Mouse (Mus musculus) liver, embryonic 13.5 days (tissue): ENCODE measurements around the gene Bmpr1b. TPM values are rescaled to one million over a fixed set of nuclear protein-coding genes. Genes with fewer than 3 reads are reported as not detected.

ENCODE experiments used
- ATAC-seq: fragments of 200-750 bp; cut with Nextera tagmentation; 2 replicates; pipeline ENCODE4 v1.8.0; 2017; ENCODE audit warnings: low read depth, mild to moderate bottlenecking, moderate number of reproducible peaks, moderate library complexity
- DNase-seq: peaks from one replicate; pipeline ENCODE4 v3.0.0; 2022
- H3K27ac ChIP-seq: fragments of 300-500 bp; sonication (generic); 2 replicates; pipeline ENCODE4 v1.5.1; 2015; ENCODE audit warnings: moderate library complexity, mild to moderate bottlenecking, inconsistent platforms
- H3K27me3 ChIP-seq: fragments of 300-500 bp; sonication (generic); 2 replicates; pipeline ENCODE4 v1.6.1; 2015; ENCODE audit warnings: mild to moderate bottlenecking, inconsistent platforms
- H3K36me3 ChIP-seq: fragments of 300-500 bp; sonication (generic); 2 replicates; pipeline ENCODE4 v1.6.1; 2015; ENCODE audit warnings: mild to moderate bottlenecking, inconsistent platforms
- H3K4me1 ChIP-seq: fragments of 300-500 bp; sonication (generic); replicated peaks from 2 replicates; pipeline ENCODE4 v1.6.1; 2015; ENCODE audit warnings: inconsistent platforms
- H3K4me2 ChIP-seq: fragments of 300-500 bp; sonication (generic); 2 replicates; pipeline ENCODE4 v1.6.1; 2015; ENCODE audit warnings: inconsistent platforms, mild to moderate bottlenecking, moderate library complexity
- H3K4me3 ChIP-seq: fragments of 300-500 bp; sonication (generic); replicated peaks from 2 replicates; pipeline ENCODE4 v1.5.1; 2015; ENCODE audit warnings: mild to moderate bottlenecking, inconsistent platforms
- H3K9ac ChIP-seq: fragments of 300-500 bp; sonication (generic); 2 replicates; pipeline ENCODE4 v1.6.1; 2015; ENCODE audit warnings: mild to moderate bottlenecking, inconsistent platforms
- H3K9me3 ChIP-seq: fragments of 300-500 bp; sonication (generic); replicated peaks from 2 replicates; pipeline ENCODE4 v1.6.1; 2016; ENCODE audit warnings: inconsistent platforms
- WGBS: fragments of 180-500 bp; shearing (Covaris S2); methylation state at CpG from one replicate; pipeline ENCODE4 v1.1.7; 2015; ENCODE audit not compliant: insufficient replicate concordance; 5-methylcytosine and 5-hydroxymethylcytosine counted together
- polyA plus RNA-seq: library from polyadenylated mRNA; unstranded; fragments of >200 nt; fragmentation: Nextera tagmentation; extraction: Ambion mirVana; gene quantifications from 2 replicates; pipeline ENCODE4 v1.2.1, GENCODE M21; 2015

Gene Bmpr1b
- polyA plus RNA-seq, 1 experiment from 2014 or later = 0.18 TPM

DNA sequence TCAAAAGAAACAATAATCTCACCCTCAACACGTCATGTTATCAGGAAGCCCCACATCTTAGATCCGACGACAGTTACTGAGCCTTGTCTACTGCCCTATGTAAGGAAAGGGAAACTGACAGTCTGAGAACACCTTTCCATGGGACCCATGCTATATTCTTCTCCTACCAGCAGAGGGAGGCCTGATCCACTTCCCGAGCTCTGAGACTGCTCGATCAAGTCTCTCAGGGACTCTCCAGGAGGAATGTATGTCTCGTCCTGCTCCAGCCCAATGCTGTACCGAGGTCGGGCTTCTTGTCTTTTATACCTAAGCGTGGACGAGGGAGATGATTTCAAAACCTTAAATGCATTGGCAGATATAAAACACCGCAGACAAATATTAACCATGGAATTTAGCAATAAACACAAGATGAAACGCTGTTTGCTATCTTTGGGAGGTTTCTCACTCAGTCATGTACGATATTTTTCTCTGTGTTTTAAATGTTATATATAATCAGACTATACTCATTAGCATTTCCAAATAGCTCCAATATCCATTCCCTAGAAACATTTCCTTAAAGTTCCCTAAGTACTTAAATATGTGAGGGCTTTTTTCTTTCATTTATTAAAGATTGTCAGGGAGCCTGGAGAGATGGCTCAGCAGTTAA, 306.3 kb downstream of the Bmpr1b start:
- no peak overlapping the region for H3K4me3 ChIP-seq
- ATAC-seq = peak; percentile 48; the same call in 1 of the 2 replicates
- no peak overlapping the region for H3K4me2 ChIP-seq
- no peaks in the 10 kb centered on the region for H3K9me3 ChIP-seq
- H3K27ac ChIP-seq = no peak overlapping the region
- H3K4me1 ChIP-seq = no peaks in the 10 kb centered on the region
- H3K36me3 ChIP-seq = no peaks in the 10 kb centered on the region
- H3K27me3 ChIP-seq = no peaks in the 10 kb centered on the region
- 17% methylated on average over 13 of the region's 13 CpGs for WGBS
- no peak overlapping the region for H3K9ac ChIP-seq
- no peak for DNase-seq

DNA sequence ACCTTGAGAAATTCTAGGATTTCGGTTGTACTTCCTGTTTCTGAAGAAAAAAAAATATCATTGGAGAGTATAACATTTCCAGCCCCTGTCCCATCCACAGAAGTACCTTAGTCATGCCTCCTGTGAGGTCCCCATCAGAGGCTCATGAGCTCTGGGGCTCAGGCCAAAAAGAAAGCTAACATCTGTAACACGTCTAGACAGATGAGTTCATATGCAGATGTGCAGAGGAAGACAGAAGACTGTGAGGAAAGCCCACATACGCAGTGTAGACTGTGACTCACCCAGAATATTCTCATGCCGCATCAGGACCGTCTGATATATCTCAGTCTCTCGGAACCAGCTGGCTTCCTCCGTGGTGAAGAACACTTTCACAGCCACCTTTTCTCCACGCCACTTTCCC, 312.1 kb downstream of the Bmpr1b start:
- 74% methylated on average over 8 of the region's 8 CpGs for WGBS
- DNase-seq = no peak
- H3K4me2 ChIP-seq = no peak overlapping the region

DNA sequence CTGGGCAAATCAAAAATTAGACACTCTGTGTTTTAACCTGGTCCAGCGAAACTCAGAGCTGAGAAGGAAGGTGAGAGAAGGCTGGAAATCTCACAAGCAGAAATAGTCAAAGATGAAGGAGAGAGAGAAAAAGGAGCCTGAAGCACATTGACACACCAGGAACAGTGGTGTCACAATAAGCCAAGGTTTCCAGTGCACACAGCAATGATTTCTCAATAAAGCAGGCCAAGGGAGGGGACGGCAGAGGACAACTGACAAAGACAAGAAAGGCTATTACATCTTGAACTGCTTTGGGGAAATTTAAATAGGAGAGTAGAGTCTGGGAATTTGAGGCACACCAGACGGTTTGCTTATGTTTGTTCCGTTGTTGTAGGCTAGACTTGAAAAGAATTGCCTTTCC, 314.9 kb downstream of the Bmpr1b start:
- Histone ChIP-seq H3K36me3 (no peaks in the 10 kb centered on the region), H3K9ac (no peak overlapping the region), H3K4me1 (no peaks in the 10 kb centered on the region), H3K4me3 (no peak overlapping the region), H3K9me3 (no peaks in the 10 kb centered on the region), H3K27ac (no peak overlapping the region), H3K4me2 (no peak overlapping the region), H3K27me3 (no peaks in the 10 kb centered on the region)
- ATAC-seq (no peak), DNase-seq (no peak)
- WGBS = 69% methylated on average over 4 of the region's 4 CpGs

More for the DNA sequence above, 312.1 kb downstream of the Bmpr1b start:
- Histone ChIP-seq H3K9ac (no peak overlapping the region), H3K4me3 (no peak overlapping the region), H3K4me1 (no peaks in the 10 kb centered on the region), H3K9me3 (no peaks in the 10 kb centered on the region), H3K36me3 (no peaks in the 10 kb centered on the region), H3K27me3 (no peaks in the 10 kb centered on the region), H3K27ac (no peak overlapping the region)
- no peak for ATAC-seq

DNA sequence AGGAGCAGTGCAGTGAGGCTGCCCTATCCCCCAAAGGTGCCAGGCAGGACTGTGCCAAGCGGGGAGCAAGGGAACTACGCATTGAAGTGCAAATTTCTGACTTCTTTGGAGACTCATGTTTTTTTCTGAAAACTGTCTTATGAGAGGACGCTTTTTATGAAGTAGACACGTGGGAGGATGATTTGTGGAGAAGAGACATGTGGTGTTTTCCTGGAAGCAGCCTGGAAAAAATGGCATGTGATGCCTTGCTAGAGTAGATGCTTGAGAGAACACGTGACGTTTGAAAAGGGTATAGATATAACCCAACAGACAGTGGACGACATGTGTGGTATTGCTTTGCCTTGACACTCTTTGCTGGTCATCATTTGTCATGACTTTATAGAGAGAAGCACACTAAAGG, 319.1 kb downstream of the Bmpr1b start:
- no peaks in the 10 kb centered on the region for H3K4me1 ChIP-seq
- H3K9me3 ChIP-seq = no peaks in the 10 kb centered on the region
- H3K36me3 ChIP-seq = no peaks in the 10 kb centered on the region
- H3K4me3 ChIP-seq = no peak overlapping the region
- DNase-seq (no peak), ATAC-seq (no peak)
- H3K4me2 ChIP-seq = no peak overlapping the region
- no peaks in the 10 kb centered on the region for H3K27me3 ChIP-seq
- no peak overlapping the region for H3K9ac ChIP-seq
- 58% methylated on average over 7 of the region's 7 CpGs for WGBS
- H3K27ac ChIP-seq = no peak overlapping the region

DNA sequence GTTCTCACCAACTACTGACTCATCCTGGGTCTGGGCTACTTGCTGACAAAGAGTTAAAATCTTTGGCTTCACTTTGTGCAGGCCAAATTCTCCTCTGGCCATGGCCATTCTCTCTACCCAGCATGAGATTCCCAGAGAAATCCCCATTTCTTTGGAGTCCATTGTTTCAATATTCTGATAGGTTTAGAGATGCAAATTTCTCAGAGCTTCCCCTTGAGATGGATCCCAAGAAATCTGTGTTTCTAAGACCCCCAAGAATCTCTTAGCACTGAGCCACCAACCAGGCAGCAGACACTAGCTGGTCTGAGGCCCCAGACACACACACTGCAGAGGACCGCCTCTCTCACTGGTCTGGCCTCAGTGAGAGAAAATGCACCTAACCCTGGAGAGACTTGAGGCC, 320.0 kb downstream of the Bmpr1b start:
- DNase-seq = no peak
- WGBS = 31% methylated on average over 1 of the region's 1 CpGs
- H3K4me2 ChIP-seq = no peak overlapping the region
- H3K9me3 ChIP-seq = no peaks in the 10 kb centered on the region
- no peak overlapping the region for H3K4me3 ChIP-seq
- H3K4me1 ChIP-seq = no peaks in the 10 kb centered on the region
- no peak for ATAC-seq
- no peak overlapping the region for H3K27ac ChIP-seq
- H3K36me3 ChIP-seq = no peaks in the 10 kb centered on the region
- no peaks in the 10 kb centered on the region for H3K27me3 ChIP-seq
- no peak overlapping the region for H3K9ac ChIP-seq

DNA sequence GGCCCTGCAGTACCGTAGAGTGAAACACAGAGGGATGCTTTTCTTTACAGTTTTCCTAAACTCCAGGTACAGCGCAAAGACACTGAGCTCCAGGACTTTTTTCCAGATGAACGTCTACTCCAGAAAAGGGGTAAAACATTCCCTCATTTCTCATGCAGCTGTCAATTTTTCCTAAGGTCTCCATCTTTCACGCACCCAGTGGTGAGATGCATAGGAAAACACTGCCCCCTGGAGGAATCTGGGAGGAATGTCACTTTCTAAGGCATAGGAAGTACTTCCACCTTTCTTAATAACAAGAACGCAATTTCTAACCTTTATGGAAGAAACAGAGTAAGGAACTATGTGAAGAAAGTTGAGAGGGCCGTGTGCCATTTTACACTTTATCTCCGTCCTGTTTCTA, 330.4 kb downstream of the Bmpr1b start:
- ATAC-seq (no peak), DNase-seq (no peak)
- Histone ChIP-seq H3K4me3 (no peak overlapping the region), H3K36me3 (no peaks in the 10 kb centered on the region), H3K4me1 (no peaks in the 10 kb centered on the region), H3K27me3 (no peaks in the 10 kb centered on the region), H3K27ac (no peak overlapping the region), H3K9me3 (no peaks in the 10 kb centered on the region), H3K9ac (no peak overlapping the region), H3K4me2 (no peak overlapping the region)
- 30% methylated on average over 7 of the region's 7 CpGs for WGBS

DNA sequence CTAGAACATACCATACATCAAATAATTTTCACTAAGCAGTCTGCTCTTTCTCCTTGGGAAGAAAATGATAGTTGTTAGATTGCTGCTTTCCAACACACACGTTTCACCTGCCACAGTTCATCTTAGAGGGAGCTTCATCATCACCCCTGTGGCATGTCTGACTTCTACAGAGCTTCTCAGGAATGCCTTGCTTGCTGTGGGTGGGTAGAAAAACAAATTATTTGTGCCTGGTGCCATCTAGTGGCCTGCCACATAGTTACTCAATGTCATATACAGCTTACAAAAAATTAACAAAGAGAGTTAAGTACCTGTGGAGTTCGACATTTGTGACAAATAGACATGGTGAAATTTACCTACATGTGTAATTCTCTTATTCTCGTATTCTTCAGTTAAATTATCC, 338.1 kb downstream of the Bmpr1b start:
- Histone ChIP-seq H3K27ac (no peak overlapping the region), H3K4me3 (no peak overlapping the region), H3K36me3 (no peaks in the 10 kb centered on the region), H3K9ac (no peak overlapping the region), H3K4me2 (no peak overlapping the region), H3K27me3 (no peaks in the 10 kb centered on the region), H3K4me1 (no peaks in the 10 kb centered on the region), H3K9me3 (no peaks in the 10 kb centered on the region)
- DNase-seq = no peak
- no peak for ATAC-seq
- 21% methylated on average over 3 of the region's 3 CpGs for WGBS

DNA sequence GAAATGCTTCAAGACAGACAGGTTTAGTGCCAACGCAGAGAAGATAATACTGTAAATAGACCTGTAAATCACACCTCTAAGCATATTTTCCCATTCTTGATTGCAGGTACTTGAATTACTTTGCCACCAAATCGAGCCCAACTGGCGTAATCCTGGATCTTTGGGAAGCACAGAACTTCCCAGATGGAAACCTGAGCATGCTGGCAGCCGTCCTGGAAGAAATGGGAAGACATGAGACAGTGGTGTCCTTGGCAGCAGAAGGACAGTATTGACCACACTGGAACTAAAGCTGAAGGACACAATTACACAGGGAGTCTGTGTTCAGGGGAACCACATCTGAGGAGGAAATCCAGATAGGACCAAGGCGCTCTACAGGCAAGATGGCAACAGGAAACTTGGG, 340.9 kb downstream of the Bmpr1b start:
- no peaks in the 10 kb centered on the region for H3K9me3 ChIP-seq
- H3K4me2 ChIP-seq = no peak overlapping the region
- H3K27me3 ChIP-seq = no peaks in the 10 kb centered on the region
- ATAC-seq = no peak
- DNase-seq = no peak
- H3K4me1 ChIP-seq = no peaks in the 10 kb centered on the region
- WGBS = 72% methylated on average over 5 of the region's 5 CpGs
- no peak overlapping the region for H3K4me3 ChIP-seq
- H3K9ac ChIP-seq = no peak overlapping the region
- no peaks in the 10 kb centered on the region for H3K36me3 ChIP-seq
- no peak overlapping the region for H3K27ac ChIP-seq

DNA sequence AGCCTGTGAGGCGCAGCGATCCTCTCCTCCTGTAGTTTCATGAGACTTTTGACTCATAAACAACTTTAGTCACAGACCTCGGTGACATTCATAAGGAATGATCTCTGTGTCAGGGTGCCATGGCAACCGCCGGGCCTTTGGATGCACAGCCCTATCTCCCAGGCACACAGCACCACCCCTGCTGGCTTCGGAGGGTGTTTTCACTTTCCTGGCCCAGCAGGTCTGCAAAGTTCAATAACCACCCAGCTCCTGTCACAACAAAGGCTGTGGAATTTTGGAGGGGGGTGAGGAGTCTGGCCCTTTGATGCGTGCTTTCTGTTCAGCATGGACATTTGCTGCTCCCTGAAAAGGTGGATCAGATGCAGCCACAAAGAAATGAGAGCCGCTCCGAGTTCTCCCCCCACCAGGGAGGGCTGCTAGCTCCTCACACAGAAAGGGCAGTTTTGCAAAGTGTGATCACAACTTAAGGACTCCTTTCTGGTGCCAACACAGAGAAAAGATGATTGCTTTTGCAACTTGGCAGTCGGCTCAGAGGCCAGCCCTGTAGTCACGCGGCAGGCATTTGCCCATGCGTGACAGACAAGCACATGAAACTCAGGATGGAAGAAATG, 349.8 kb downstream of the Bmpr1b start:
- Histone ChIP-seq H3K4me2 (no peak overlapping the region), H3K36me3 (no peaks in the 10 kb centered on the region), H3K4me1 (no peaks in the 10 kb centered on the region), H3K9me3 (no peaks in the 10 kb centered on the region), H3K27ac (no peak overlapping the region), H3K4me3 (no peak overlapping the region), H3K9ac (no peak overlapping the region), H3K27me3 (no peaks in the 10 kb centered on the region)
- 52% methylated on average over 13 of the region's 13 CpGs for WGBS
- no peak for DNase-seq
- no peak for ATAC-seq

DNA sequence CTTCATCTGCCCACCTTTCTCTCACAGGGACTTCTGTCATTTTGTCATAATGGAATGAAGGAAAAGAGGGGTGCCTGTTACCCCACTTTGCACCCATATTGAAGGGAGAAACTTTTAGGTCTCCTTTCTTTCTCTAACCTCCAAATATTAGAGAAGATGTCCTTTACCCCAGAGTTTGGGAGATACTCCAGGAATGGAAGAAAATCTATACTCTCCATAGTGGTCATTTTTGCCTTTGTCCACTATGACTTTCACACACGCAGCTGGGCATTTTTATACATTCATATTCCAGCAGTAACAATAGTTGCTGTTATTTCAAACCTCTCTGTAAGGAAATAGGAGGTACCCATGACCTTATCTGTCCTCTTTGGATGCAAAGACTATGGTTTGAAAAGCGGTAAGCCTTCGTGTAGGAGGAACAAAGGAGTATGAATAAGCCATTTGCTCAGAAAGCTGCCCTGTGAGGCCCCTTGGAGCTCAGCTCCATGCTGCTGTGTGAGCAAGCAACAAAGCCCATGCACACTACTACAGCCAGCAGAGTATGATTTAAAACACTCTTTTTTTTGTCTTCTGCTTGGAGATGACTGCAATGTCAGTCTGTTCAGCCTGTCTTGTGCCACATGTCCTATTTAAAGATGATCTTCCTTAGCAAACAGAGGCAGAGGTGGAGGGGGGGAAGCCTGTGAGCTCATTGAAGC, 350.5 kb downstream of the Bmpr1b start:
- H3K36me3 ChIP-seq = no peaks in the 10 kb centered on the region
- WGBS = 47% methylated on average over 3 of the region's 3 CpGs
- no peaks in the 10 kb centered on the region for H3K27me3 ChIP-seq
- H3K9me3 ChIP-seq = no peaks in the 10 kb centered on the region
- no peak overlapping the region for H3K4me2 ChIP-seq
- H3K27ac ChIP-seq = no peak overlapping the region
- ATAC-seq (no peak), DNase-seq (no peak)
- H3K4me3 ChIP-seq = no peak overlapping the region
- no peak overlapping the region for H3K9ac ChIP-seq
- H3K4me1 ChIP-seq = no peaks in the 10 kb centered on the region

DNA sequence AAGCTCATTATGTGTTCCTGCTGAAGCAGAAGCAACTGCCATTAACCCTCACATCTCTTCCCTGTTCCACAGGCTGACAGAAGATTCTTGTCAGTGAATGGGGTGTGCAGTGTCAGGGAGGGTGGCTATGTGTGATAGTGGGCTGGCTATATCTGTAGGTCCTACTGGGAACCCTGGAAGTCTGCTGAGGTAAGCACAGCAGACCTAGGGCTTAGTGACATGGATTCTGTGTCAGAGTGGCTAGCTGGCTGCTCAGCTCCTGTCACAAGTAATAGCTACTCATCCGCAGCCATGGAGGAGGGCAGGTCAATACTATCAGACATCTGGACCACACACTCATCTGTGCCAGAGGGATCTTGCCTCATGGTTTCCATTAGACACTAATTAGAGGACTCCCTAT, 354.4 kb downstream of the Bmpr1b start:
- WGBS = 52% methylated on average over 1 of the region's 1 CpGs
- no peak overlapping the region for H3K4me2 ChIP-seq
- H3K27me3 ChIP-seq = no peaks in the 10 kb centered on the region
- no peak for ATAC-seq
- H3K27ac ChIP-seq = no peak overlapping the region
- no peaks in the 10 kb centered on the region for H3K9me3 ChIP-seq
- no peak overlapping the region for H3K9ac ChIP-seq
- no peaks in the 10 kb centered on the region for H3K36me3 ChIP-seq
- no peaks in the 10 kb centered on the region for H3K4me1 ChIP-seq
- no peak overlapping the region for H3K4me3 ChIP-seq
- DNase-seq = no peak

DNA sequence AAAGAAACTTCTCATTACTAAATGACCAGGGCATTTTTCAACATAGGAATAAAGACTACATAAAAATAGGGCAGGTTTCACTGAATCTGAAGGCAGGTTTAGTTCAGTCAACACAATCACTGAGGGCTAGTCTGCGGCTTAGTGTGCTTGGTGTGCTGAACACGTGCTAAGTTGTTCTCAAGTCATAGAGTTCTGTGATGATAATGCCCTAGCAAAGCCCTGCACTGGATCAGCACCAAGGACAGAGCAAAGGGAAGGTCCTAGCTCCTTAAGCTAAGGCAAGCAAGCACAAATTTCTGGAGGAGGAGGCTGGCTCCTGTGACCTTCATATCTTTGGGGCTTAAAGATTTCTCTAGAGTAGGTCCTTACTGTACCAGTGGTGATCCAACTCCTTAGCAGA, 357.9 kb downstream of the Bmpr1b start:
- DNase-seq (no peak), ATAC-seq (no peak)
- H3K36me3 ChIP-seq = no peaks in the 10 kb centered on the region
- H3K9ac ChIP-seq = no peak overlapping the region
- H3K27ac ChIP-seq = no peak overlapping the region
- H3K27me3 ChIP-seq = no peaks in the 10 kb centered on the region
- no peak overlapping the region for H3K4me3 ChIP-seq
- 17% methylated on average over 2 of the region's 2 CpGs for WGBS
- H3K4me2 ChIP-seq = no peak overlapping the region
- no peaks in the 10 kb centered on the region for H3K4me1 ChIP-seq
- no peaks in the 10 kb centered on the region for H3K9me3 ChIP-seq
